ENCODE assay signal across 25 mouse cellular contexts in genomic region chr17:27298351-27298750, GRCm38 (mm10).
"Had no signal": no experiment of that assay in that cellular context is flagged by ENCODE, and none has a peak within 500 bp of the region (broad histone marks: within the 10 kb centered on the region; RNA-seq: fewer than 3 reads in every experiment).

No protein-coding gene starts in this region.

- ATAC-seq: intestine, embryonic 15.5 days; liver, embryonic 12.5 days; midbrain, embryonic 13.5 days; midbrain, embryonic 16.5 days had no signal

- H3K9me3 ChIP-seq: kidney, embryonic 15.5 days; limb, embryonic 10.5 days; liver, embryonic 12.5 days; liver, embryonic 15.5 days; lung, embryonic 15.5 days; neural tube, embryonic 15.5 days; stomach, embryonic 15.5 days had no signal

- H3K27me3 ChIP-seq: intestine, embryonic 15.5 days; kidney, embryonic 15.5 days; limb, embryonic 13.5 days; liver, embryonic 15.5 days; lung, embryonic 15.5 days; midbrain, embryonic 13.5 days; neural tube, embryonic 12.5 days; neural tube, embryonic 15.5 days; stomach, embryonic 15.5 days had no signal

- DNase-seq: kidney, adult 11 months; kidney, adult 8-10 months; kidney, postnatal 10 days; kidney, postnatal 36 days; layer of hippocampus, postnatal 36 days; liver; lung, postnatal 10 days; lung, postnatal 36 days; spleen, adult 18-20 months had no signal

- H3K36me3 ChIP-seq: intestine, embryonic 15.5 days; kidney, embryonic 15.5 days; limb, embryonic 10.5 days; limb, embryonic 13.5 days; liver, embryonic 12.5 days; liver, embryonic 15.5 days; lung, embryonic 15.5 days; midbrain, embryonic 10.5 days; midbrain, embryonic 13.5 days; neural tube, embryonic 12.5 days; neural tube, embryonic 15.5 days; stomach, embryonic 15.5 days had no signal

- H3K9ac ChIP-seq: intestine, embryonic 15.5 days; kidney, embryonic 15.5 days; limb, embryonic 13.5 days; liver, embryonic 12.5 days; liver, embryonic 15.5 days; lung, embryonic 15.5 days; midbrain, embryonic 13.5 days; neural tube, embryonic 12.5 days; neural tube, embryonic 15.5 days; stomach, embryonic 15.5 days had no signal

- H3K4me2 ChIP-seq: intestine, embryonic 15.5 days; kidney, embryonic 15.5 days; limb, embryonic 13.5 days; liver, embryonic 12.5 days; liver, embryonic 15.5 days; lung, embryonic 15.5 days; midbrain, embryonic 13.5 days; neural tube, embryonic 12.5 days; neural tube, embryonic 15.5 days; stomach, embryonic 15.5 days had no signal

- H3K4me1 ChIP-seq: intestine, embryonic 15.5 days; liver, embryonic 12.5 days; liver, embryonic 15.5 days; lung, embryonic 15.5 days; megakaryocyte, embryonic 14.5 days; midbrain, embryonic 13.5 days; stomach, embryonic 15.5 days had no signal

- H3K4me3 ChIP-seq: intestine, embryonic 15.5 days; kidney, embryonic 15.5 days; left cerebral cortex, adult 2 months; limb, embryonic 10.5 days; limb, embryonic 13.5 days; liver, embryonic 12.5 days; liver, embryonic 15.5 days; lung, embryonic 15.5 days; megakaryocyte, embryonic 14.5 days; midbrain, embryonic 10.5 days; midbrain, embryonic 13.5 days; myocyte; neural tube, embryonic 12.5 days; neural tube, embryonic 15.5 days; stomach, embryonic 15.5 days had no signal

- H3K27ac ChIP-seq: intestine, embryonic 15.5 days; kidney, embryonic 15.5 days; left cerebral cortex, adult 2 months; limb, embryonic 10.5 days; limb, embryonic 13.5 days; liver, embryonic 12.5 days; liver, embryonic 15.5 days; lung, embryonic 15.5 days; midbrain, embryonic 10.5 days; midbrain, embryonic 13.5 days; neural tube, embryonic 12.5 days; neural tube, embryonic 15.5 days; stomach, embryonic 15.5 days had no signal
